Mouse (Mus musculus) neural tube, embryonic 11.5 days (tissue): ENCODE measurements at regions not wholly inside any gene's neighbourhood (a gene's known extent, or its start where the extent isn't known, plus 50 kb on each side); places are given as distances from the start of the nearest gene placed in this dataset.

Experiments used
- ATAC-seq: fragments of 200-750 bp; cut with Nextera tagmentation; 2 replicates; pipeline ENCODE4 v1.8.0; 2017; ENCODE audit warnings: moderate number of reproducible peaks, mild to moderate bottlenecking, moderate TSS enrichment, moderate library complexity; ENCODE audit not compliant: insufficient read depth, low FRiP score, low TSS enrichment
- DNase-seq: peaks from one replicate; pipeline ENCODE4 v3.0.0-alpha.2; 2015; ENCODE audit warnings: low spot score
- H3K27ac ChIP-seq: fragments of 300-500 bp; sonication (generic); 2 replicates; pipeline ENCODE4 v1.5.1; 2014; ENCODE audit warnings: low read depth, mild to moderate bottlenecking, low read length
- H3K27me3 ChIP-seq: fragments of 300-500 bp; sonication (generic); 2 replicates; pipeline ENCODE4 v1.6.1; 2014; ENCODE audit warnings: mild to moderate bottlenecking, low read length, mixed read lengths; ENCODE audit not compliant: control insufficient read depth, insufficient read depth
- H3K36me3 ChIP-seq: fragments of 300-500 bp; sonication (generic); 2 replicates; pipeline ENCODE4 v1.6.1; 2014; ENCODE audit warnings: mild to moderate bottlenecking, low read length, moderate library complexity, mixed read lengths; ENCODE audit not compliant: control insufficient read depth, insufficient read depth
- H3K4me1 ChIP-seq: fragments of 300-500 bp; sonication (generic); 2 replicates; pipeline ENCODE4 v1.6.1; 2014; ENCODE audit warnings: low read length, mixed read lengths; ENCODE audit not compliant: control insufficient read depth, insufficient read depth
- H3K4me2 ChIP-seq: fragments of 300-500 bp; sonication (generic); 2 replicates; pipeline ENCODE4 v1.6.1; 2014; ENCODE audit warnings: low read depth, mild to moderate bottlenecking, moderate library complexity
- H3K4me3 ChIP-seq: fragments of 300-500 bp; sonication (generic); 2 replicates; pipeline ENCODE4 v1.5.1; 2014; ENCODE audit warnings: low read depth, low read length
- H3K9ac ChIP-seq: fragments of 300-500 bp; sonication (generic); 2 replicates; pipeline ENCODE4 v1.6.1; 2014; ENCODE audit warnings: mild to moderate bottlenecking, low read length
- H3K9me3 ChIP-seq: fragments of 300-500 bp; sonication (generic); 2 replicates; pipeline ENCODE4 v1.6.1; 2016; ENCODE audit warnings: low read length; ENCODE audit not compliant: control insufficient read depth

DNA sequence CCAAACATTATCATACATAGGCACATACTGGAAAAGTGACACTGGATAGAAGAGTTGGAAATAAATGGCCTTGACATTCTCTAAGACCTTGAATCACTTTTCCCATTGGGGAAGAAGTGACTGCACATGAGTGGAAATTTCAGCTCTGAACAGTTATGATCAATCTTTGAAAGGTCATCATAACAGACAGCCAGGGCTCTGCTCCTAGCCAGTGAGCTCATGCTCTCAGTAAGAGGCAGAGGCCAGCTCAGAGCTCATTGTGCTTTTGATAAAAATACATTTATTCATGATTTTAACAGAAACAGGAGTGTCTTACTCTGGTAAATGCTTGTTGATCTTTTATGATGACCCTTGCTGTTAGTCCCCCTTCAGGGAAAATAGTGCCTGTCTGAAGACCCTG, 328.9 kb downstream of the Gria2 start:
- Histone ChIP-seq H3K4me2 (no peak overlapping the region), H3K4me3 (no peak overlapping the region), H3K9ac (no peak overlapping the region), H3K27me3 (no peaks in the 10 kb centered on the region), H3K4me1 (no peaks in the 10 kb centered on the region), H3K36me3 (no peaks in the 10 kb centered on the region), H3K27ac (no peak overlapping the region), H3K9me3 (no peaks in the 10 kb centered on the region)
- DNase-seq (no peak), ATAC-seq (no peak)
